Mouse (Mus musculus) Patski (cell line): Measurements from ENCODE around the gene Apex1. TPM values are rescaled to one million over a fixed set of nuclear protein-coding genes. Genes with fewer than 3 reads are reported as not detected.
"Not testable (repeated sequence)": the region's sequence is repeated elsewhere in the genome, so short reads cannot be mapped to it uniquely, and the experiment has no call there.

ENCODE experiments used
- ATAC-seq: fragments of 100-300 bp; one replicate; pipeline ENCODE4 v1.8.0; 2021
- CTCF ChIA-PET: fragments of 350-600 bp; sonication (Branson Sonifier 250); formaldehyde crosslinking; loops from one replicate; lab custom pipeline; 2022; ENCODE audit warnings: inconsistent platforms; lab: Charles Lee
- POLR2A ChIA-PET: fragments of 350-600 bp; sonication (Branson Sonifier 250); formaldehyde crosslinking; loops from one replicate; lab custom pipeline; 2022; ENCODE audit warnings: antibody characterized with exemption, inconsistent platforms; lab: Charles Lee
- DNase-seq: peaks from one replicate; pipeline ENCODE4 v3.0.0-alpha.2; 2011; ENCODE audit warnings: low read depth, low spot score
- H3K27me3 ChIP-seq: fragments of 371-371 bp; one replicate; pipeline ENCODE4 v1.5.1; 2021
- CTCF ChIP-seq: fragments of 100-300 bp; IDR thresholded peaks from one replicate; pipeline ENCODE4 v1.5.1; 2021
- in situ Hi-C: fragments of 300-500 bp; cut with MboI; formaldehyde crosslinking; loops from 3 replicates; pipeline ENCODE4 v1.11.1; 2018; ENCODE audit warnings: low pct_unique_long_range_greater_than_20kb, mixed read lengths
- polyA plus RNA-seq: library from polyadenylated mRNA; unstranded; gene quantifications from one replicate; pipeline ENCODE4 v1.2.3, GENCODE M21; 2021

Apex1 gene
- polyA plus RNA-seq, 1 experiment from 2014 or later: 115 TPM

DNA sequence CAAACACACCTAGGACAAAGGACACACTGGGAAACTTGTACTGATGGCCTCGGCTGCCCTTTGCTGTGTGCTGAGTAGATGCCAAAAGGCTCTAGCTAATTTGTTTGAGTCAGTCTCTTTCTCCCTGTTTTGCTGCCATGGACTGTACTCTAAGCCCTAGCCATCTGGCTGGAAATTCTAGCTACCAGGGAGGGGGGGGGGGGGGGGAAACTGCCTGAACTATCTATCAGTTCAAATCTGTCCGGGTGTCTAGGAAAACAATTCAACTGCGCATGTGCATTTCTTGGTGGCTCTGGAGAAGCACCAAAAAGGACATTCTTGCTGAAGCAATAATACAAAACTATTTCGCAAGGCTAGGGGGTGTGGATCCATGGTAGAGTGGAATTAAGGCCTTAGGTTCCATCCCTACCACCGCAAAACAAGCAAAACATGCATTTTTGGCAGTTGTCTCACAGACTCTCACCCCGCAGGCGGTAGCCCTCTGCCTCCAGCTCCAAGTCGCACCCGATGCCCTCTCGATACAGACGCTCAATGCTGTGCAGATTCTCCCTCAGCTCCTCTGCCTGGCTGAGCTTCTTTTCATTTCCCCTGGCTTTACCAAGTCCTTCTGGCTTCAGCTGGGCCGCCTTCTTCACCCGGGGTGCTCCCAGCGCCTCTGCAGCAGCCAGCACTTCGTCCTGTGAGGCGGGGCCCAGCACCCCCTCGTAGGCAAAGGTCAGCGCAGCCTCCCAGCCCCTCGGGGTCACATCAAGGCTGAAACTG, 28.6 kb upstream of the Apex1 start:
- peak; percentile 97 for ATAC-seq
- no peaks in the 10 kb centered on the region for H3K27me3 ChIP-seq
- TF ChIP-seq CTCF: no peak
- in situ Hi-C loops: no loop called here
- peak; percentile 95 for DNase-seq
- ChIA-PET CTCF (interaction anchor here (0.9 to 1.2 kb wide), 4 partner anchors 9 to 169 kb away, joined by 3 to 4 read pairs (median 3); partner anchors contain the start of genes Apex1 and Osgep), POLR2A (interaction anchor here (0.8 to 1.3 kb wide), 2 partner anchors 26 to 34 kb away, joined by 3 to 4 read pairs; partner anchors contain the start of genes Pip4p1, Pnp and Tep1)

DNA sequence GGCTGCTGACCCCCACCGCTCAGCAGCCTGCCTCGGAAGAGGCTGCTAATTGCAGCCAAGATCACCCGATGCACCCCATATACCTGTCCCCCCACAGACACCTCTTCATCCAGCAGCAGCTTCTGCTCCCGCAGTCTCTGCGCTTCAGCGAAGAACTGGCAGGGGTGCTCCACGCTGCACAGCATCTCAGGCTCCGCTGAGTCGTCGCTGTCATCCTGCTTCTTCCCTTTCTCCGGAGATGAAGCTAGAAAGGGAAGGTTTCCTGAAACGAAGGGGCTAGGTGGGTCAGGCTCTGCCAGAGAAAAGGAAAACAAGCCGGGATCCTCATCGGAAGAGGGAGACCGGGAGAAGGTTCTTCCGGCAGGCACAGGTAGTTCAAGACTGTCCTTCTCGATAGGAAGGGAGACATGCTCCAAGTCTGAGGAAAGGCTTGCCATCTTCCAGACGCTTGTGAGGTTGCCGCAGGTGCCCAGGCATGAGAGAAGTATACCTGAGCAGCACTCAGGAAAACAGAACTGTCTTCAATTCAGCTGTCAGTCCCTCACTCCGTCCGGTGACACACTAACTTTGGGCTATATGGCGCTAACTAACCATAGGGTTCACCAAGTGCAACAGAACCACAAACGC, 27.9 kb upstream of the Apex1 start:
- ChIA-PET POLR2A (no interaction called here), CTCF (interaction anchor here (1.0 to 1.1 kb wide), 2 partner anchors 12 to 27 kb away, joined by 3 read pairs; partner anchors contain the start of genes Apex1 and Osgep)
- DNase-seq: no peak
- peak; percentile 8 for ATAC-seq
- no peaks in the 10 kb centered on the region for H3K27me3 ChIP-seq
- in situ Hi-C loops: no loop called here
- TF ChIP-seq CTCF: no peak

DNA sequence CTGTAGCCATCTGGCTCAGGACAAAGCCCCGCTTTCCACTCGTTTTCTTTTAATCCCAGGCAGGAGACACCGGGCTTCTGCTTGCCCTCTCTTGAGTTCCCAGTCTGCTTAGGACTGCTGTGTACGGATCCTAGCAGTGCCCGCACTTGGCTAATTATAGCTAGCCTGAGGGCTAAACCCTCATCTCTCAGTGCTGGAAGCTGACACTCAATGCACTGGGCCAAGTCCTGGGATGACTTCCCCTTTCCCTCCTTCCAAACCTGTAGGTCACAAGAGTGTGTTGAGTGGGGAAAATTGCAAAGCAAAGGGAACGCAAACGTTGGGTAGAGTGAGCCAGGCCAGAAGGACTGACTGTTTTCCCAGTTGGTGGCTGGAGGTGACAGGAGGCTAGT, 27.4 kb upstream of the Apex1 start, which contains the start of gene Klhl33:
Gene Klhl33, minus strand, starts transcription at position 134 of the 392 bp plus-strand sequence.
- TF ChIP-seq CTCF: no peak
- no peaks in the 10 kb centered on the region for H3K27me3 ChIP-seq
- CTCF ChIA-PET: no interaction called here
- ATAC-seq: no peak
- POLR2A ChIA-PET: no interaction called here
- DNase-seq: no peak
- in situ Hi-C loops: no loop called here

DNA sequence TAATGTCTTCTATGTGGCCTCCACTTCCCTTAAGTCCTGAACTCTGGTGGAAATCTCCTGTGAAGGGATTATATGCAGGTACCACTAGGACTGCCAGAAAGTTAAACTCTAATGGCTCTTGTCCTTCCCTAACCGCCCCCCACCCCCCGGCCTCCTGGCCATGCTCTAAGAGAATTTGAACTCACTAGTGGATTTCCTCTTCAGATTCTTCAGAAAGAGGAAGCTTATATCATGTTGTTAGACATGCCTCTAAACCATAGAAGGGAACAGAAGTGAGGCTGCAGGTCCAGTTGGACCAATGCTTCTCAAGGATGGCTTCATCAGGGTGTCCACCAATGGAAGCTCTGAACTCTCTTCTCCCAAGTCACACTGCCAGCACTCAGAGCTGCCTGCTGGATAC, 26.8 kb upstream of the Apex1 start:
- ATAC-seq, CTCF ChIA-PET, H3K27me3 ChIP-seq, DNase-seq, POLR2A ChIA-PET, in situ Hi-C loops: not testable (repeated sequence)

DNA sequence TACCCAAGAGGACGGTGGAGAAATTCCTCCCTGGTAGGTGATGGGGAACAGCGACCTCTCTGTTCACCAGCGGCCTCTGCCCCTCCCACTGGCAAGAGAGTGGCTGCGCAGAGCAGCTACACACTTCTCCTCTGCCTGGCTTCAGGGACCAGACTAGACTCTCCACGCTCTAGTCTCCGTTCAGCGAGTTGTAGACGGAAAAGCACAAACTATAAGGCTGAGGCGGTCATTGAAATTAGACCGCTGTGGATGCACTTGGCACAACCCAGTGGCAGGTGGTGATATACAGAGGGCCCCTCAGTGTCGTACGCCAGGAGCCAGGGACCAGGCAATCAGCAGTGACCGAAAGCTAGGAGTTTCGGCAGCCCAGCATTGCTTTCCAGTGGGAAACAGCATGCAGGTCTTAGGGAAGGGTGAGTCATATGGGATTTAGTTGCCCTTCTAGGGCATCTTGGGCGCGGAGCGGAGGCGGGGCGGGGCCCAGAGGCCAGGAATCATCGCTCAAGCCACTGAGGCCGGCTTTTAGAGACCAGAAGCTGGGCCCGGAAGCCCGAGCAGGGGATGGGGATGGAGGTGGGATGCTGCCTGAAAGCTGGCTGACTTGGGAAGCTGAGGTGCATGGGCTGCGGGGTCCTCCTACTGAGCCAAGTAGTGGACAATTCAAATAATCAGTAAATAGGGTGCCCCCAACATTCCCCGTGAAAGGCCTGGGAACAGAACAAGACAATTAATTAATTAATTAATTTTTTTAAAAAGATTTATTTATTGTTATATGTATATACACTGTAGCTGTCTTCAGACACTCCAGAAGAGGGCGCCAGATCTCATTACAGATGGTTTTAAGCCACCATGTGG, 20.6 kb upstream of the Apex1 start:
- POLR2A ChIA-PET: no interaction called here
- in situ Hi-C loops: no loop called here
- ATAC-seq: no peak
- no peak for DNase-seq
- no peaks in the 10 kb centered on the region for H3K27me3 ChIP-seq
- CTCF ChIA-PET: no interaction called here
- no peak for TF ChIP-seq CTCF

DNA sequence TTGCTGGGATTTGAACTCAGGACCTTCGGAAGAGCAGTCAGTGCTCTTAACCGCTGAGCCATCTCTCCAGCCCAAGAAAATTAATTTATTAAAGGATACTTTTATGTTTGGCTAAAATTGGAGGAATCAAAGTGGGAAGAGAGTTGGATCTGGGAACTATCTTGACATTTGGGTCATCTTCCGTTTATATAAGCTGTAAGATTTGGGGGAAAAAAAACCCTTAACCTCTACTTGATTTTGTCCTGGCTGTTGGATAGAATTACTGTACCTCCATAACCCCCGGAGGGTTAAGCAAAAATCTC, 20.0 kb upstream of the Apex1 start:
- POLR2A ChIA-PET: no interaction called here
- no peak for ATAC-seq
- no peaks in the 10 kb centered on the region for H3K27me3 ChIP-seq

DNA sequence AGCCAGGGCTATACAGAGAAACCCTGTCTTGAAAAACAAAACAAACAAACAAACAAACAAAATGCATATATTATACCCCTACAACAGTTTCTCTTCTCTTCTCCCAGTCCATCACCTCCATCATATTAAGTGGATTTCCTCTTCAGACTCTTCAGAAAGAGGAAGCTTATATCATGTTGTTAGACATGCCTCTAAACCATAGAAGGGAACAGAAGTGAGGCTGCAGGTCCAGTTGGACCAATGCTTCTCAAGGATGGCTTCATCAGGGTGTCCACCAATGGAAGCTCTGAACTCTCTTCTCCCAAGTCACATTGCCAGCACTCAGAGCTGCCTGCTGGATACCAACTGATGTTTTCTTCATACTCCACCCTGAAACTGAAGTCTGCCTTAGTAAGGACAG, 19.4 kb upstream of the Apex1 start:
- H3K27me3 ChIP-seq, ATAC-seq, in situ Hi-C loops, DNase-seq, CTCF ChIA-PET, POLR2A ChIA-PET: not testable (repeated sequence)

More for the DNA sequence above, 20.0 kb upstream of the Apex1 start:
- no peak for DNase-seq
- no peak for TF ChIP-seq CTCF
- in situ Hi-C loops: no loop called here
- CTCF ChIA-PET: no interaction called here

DNA sequence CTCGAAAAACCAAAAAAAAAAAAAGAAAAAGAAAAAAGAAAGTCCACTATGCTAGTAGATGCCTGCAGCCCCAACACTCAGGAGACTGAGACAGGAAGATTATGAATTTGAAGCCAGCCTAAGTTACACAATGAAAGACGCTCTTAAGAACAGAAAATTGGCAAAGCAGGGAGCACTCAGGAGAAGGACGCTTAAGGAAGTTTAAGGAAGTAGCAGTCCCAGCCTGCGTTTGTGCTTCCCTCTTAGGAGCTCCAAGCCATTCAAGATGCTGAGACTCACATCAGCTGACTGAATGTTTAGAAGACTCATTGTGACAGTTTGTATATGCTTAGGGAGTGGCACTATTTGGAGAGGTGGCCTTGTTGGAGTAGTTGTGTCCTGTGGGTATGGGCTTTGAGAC, 16.6 kb upstream of the Apex1 start:
- no peak for TF ChIP-seq CTCF
- DNase-seq (no peak), ATAC-seq (no peak)
- in situ Hi-C loops: no loop called here
- ChIA-PET CTCF (no interaction called here), POLR2A (no interaction called here)
- H3K27me3 ChIP-seq: no peaks in the 10 kb centered on the region

DNA sequence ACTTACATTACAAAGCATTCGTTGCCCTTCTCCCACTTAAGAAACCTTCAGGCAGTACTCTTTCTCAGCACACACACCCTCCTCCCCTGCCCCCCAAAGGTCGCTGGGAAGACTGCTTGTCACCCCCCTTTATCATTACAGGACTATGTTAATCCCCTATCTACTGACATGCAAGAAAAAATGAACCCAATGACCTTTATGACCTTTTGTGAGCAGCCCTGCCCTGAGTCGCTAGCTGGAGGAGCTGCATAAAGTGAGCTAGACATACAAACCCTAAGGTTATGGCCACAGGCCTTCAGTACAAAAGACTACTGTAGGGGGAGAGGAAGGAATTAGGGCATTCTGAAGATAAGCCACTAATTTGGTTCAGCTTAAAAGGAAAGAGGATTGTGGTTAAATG, 13.4 kb upstream of the Apex1 start:
- ATAC-seq (no peak), DNase-seq (no peak)
- TF ChIP-seq CTCF: no peak
- no peaks in the 10 kb centered on the region for H3K27me3 ChIP-seq
- in situ Hi-C loops: no loop called here
- ChIA-PET POLR2A (no interaction called here), CTCF (interaction anchor here (1.1 kb wide), 1 partner anchor 27 kb away, joined by 3 read pairs; no protein-coding TSS in a partner anchor)

DNA sequence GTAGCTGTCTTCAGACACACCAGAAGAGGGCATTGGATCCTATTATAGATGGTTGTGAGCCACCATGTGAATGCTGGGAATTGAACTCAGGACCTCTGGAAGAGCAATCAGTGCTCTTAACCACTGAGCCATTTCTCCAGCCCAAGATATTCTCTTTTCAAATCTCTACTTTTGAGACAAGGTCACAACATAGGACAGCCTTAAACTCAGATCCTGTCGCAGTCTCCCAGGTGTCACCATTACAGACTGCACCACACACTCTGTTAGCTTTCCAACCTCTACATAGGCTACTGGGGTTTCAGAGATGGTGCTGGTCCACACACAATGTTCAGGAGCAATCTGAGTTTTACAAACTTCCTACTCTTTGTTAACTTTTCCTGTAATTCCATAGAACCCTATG, 1.3 kb upstream of the Apex1 start:
- POLR2A ChIA-PET: interaction anchor here (0.6 kb wide), 1 partner anchor 46 kb away, joined by 3 read pairs; no protein-coding TSS in a partner anchor
- in situ Hi-C loops: not testable (repeated sequence)

More for the DNA sequence above, 1.3 kb upstream of the Apex1 start:
- H3K27me3 ChIP-seq, DNase-seq, ATAC-seq: not testable (repeated sequence)
- CTCF ChIA-PET: interaction anchor here (1.2 kb wide), 1 partner anchor 39 kb away, joined by 3 read pairs; no protein-coding TSS in a partner anchor
